Mouse (Mus musculus) liver, embryonic 13.5 days (tissue): Measurements from ENCODE around the gene Ssu72. TPM values are rescaled to one million over a fixed set of nuclear protein-coding genes. Genes with fewer than 3 reads are reported as not detected.

Experiments used
- ATAC-seq: fragments of 200-750 bp; cut with Nextera tagmentation; 2 replicates; pipeline ENCODE4 v1.8.0; 2017; ENCODE audit warnings: low read depth, mild to moderate bottlenecking, moderate number of reproducible peaks, moderate library complexity
- DNase-seq: peaks from one replicate; pipeline ENCODE4 v3.0.0; 2022
- H3K27ac ChIP-seq: fragments of 300-500 bp; sonication (generic); 2 replicates; pipeline ENCODE4 v1.5.1; 2015; ENCODE audit warnings: moderate library complexity, mild to moderate bottlenecking, inconsistent platforms
- H3K27me3 ChIP-seq: fragments of 300-500 bp; sonication (generic); 2 replicates; pipeline ENCODE4 v1.6.1; 2015; ENCODE audit warnings: mild to moderate bottlenecking, inconsistent platforms
- H3K36me3 ChIP-seq: fragments of 300-500 bp; sonication (generic); 2 replicates; pipeline ENCODE4 v1.6.1; 2015; ENCODE audit warnings: mild to moderate bottlenecking, inconsistent platforms
- H3K4me1 ChIP-seq: fragments of 300-500 bp; sonication (generic); replicated peaks from 2 replicates; pipeline ENCODE4 v1.6.1; 2015; ENCODE audit warnings: inconsistent platforms
- H3K4me2 ChIP-seq: fragments of 300-500 bp; sonication (generic); 2 replicates; pipeline ENCODE4 v1.6.1; 2015; ENCODE audit warnings: inconsistent platforms, mild to moderate bottlenecking, moderate library complexity
- H3K4me3 ChIP-seq: fragments of 300-500 bp; sonication (generic); replicated peaks from 2 replicates; pipeline ENCODE4 v1.5.1; 2015; ENCODE audit warnings: mild to moderate bottlenecking, inconsistent platforms
- H3K9ac ChIP-seq: fragments of 300-500 bp; sonication (generic); 2 replicates; pipeline ENCODE4 v1.6.1; 2015; ENCODE audit warnings: mild to moderate bottlenecking, inconsistent platforms
- H3K9me3 ChIP-seq: fragments of 300-500 bp; sonication (generic); replicated peaks from 2 replicates; pipeline ENCODE4 v1.6.1; 2016; ENCODE audit warnings: inconsistent platforms
- WGBS: fragments of 180-500 bp; shearing (Covaris S2); methylation state at CpG from one replicate; pipeline ENCODE4 v1.1.7; 2015; ENCODE audit not compliant: insufficient replicate concordance; 5-methylcytosine and 5-hydroxymethylcytosine counted together
- polyA plus RNA-seq: library from polyadenylated mRNA; unstranded; fragments of >200 nt; fragmentation: Nextera tagmentation; extraction: Ambion mirVana; gene quantifications from 2 replicates; pipeline ENCODE4 v1.2.1, GENCODE M21; 2015

Gene Ssu72
- polyA plus RNA-seq, 1 experiment from 2014 or later = 77.7 TPM

- peaks cover 51% of the 10 kb centered on the region for H3K4me1 ChIP-seq
- no peaks in the 10 kb centered on the region for H3K36me3 ChIP-seq
- H3K27me3 ChIP-seq = peaks cover 64% of the 10 kb centered on the region
- ATAC-seq (peak; percentile 71), DNase-seq (peak; percentile 82)
- H3K9me3 ChIP-seq = no peaks in the 10 kb centered on the region
- 1% methylated on average over 35 of the region's 35 CpGs for WGBS
- H3K4me3 ChIP-seq = peak within 1 kb of the TSS; percentile 40
- no peak within 1 kb of the TSS for H3K9ac ChIP-seq
- peak within 1 kb of the TSS; percentile 67 for H3K4me2 ChIP-seq
- no peak within 1 kb of the TSS for H3K27ac ChIP-seq
Observed at GRCm38 (mm10) chr4:155774280-155774754, 69.7 kb downstream of the Ssu72 start, which contains the start of gene Vwa1. Gene Vwa1, minus strand, starts transcription at chr4:155774698.

GRCm38 (mm10) chr4:155774971-155775740, 70.6 kb downstream of the Ssu72 start:
- 41% methylated on average over 9 of the region's 9 CpGs for WGBS
- H3K9me3 ChIP-seq = no peaks in the 10 kb centered on the region
- ATAC-seq = no peak

GRCm38 (mm10) chr4:155775855-155776254, 71.3 kb downstream of the Ssu72 start:
- H3K4me3 ChIP-seq = no peak overlapping the region
- no peaks in the 10 kb centered on the region for H3K9me3 ChIP-seq
- ATAC-seq = no peak
- H3K4me2 ChIP-seq = no peak overlapping the region
- DNase-seq = no peak
- no peak overlapping the region for H3K9ac ChIP-seq
- H3K27ac ChIP-seq = no peak overlapping the region
- H3K27me3 ChIP-seq = peaks cover 72% of the 10 kb centered on the region
- H3K4me1 ChIP-seq = peaks cover 38% of the 10 kb centered on the region
- 77% methylated on average over 3 of the region's 3 CpGs for WGBS
- no peaks in the 10 kb centered on the region for H3K36me3 ChIP-seq

More at GRCm38 (mm10) chr4:155774971-155775740, 70.6 kb downstream of the Ssu72 start:
- DNase-seq = no peak
- Histone ChIP-seq H3K27ac (no peak overlapping the region), H3K36me3 (no peaks in the 10 kb centered on the region), H3K9ac (no peak overlapping the region), H3K4me3 (no peak overlapping the region), H3K4me2 (peak overlapping the region; percentile 67), H3K27me3 (peaks cover 71% of the 10 kb centered on the region), H3K4me1 (peaks cover 42% of the 10 kb centered on the region)

GRCm38 (mm10) chr4:155776704-155777335, 72.2 kb downstream of the Ssu72 start:
- H3K27ac ChIP-seq = peak overlapping the region; percentile 12; the same call in 1 of the 2 replicates
- no peak overlapping the region for H3K4me2 ChIP-seq
- ATAC-seq = no peak
- 30% methylated on average over 2 of the region's 2 CpGs for WGBS
- H3K36me3 ChIP-seq = no peaks in the 10 kb centered on the region
- no peak overlapping the region for H3K9ac ChIP-seq
- peaks cover 70% of the 10 kb centered on the region for H3K27me3 ChIP-seq
- no peak overlapping the region for H3K4me3 ChIP-seq
- H3K9me3 ChIP-seq = no peaks in the 10 kb centered on the region
- DNase-seq = no peak
- H3K4me1 ChIP-seq = peaks cover 38% of the 10 kb centered on the region

GRCm38 (mm10) chr4:155777816-155778215, 73.2 kb downstream of the Ssu72 start:
- H3K27ac ChIP-seq = no peak overlapping the region
- H3K4me1 ChIP-seq = peaks cover 38% of the 10 kb centered on the region
- ATAC-seq (no peak), DNase-seq (no peak)
- H3K36me3 ChIP-seq = no peaks in the 10 kb centered on the region
- peaks cover 67% of the 10 kb centered on the region for H3K27me3 ChIP-seq
- WGBS = 52% methylated on average over 2 of the region's 2 CpGs
- no peaks in the 10 kb centered on the region for H3K9me3 ChIP-seq
- H3K4me3 ChIP-seq = no peak overlapping the region
- no peak overlapping the region for H3K4me2 ChIP-seq
- H3K9ac ChIP-seq = no peak overlapping the region

GRCm38 (mm10) chr4:155779498-155779897, 74.9 kb downstream of the Ssu72 start:
- Histone ChIP-seq H3K9ac (no peak overlapping the region), H3K27me3 (peaks cover 56% of the 10 kb centered on the region), H3K36me3 (no peaks in the 10 kb centered on the region), H3K4me3 (no peak overlapping the region), H3K4me1 (peaks cover 42% of the 10 kb centered on the region), H3K4me2 (no peak overlapping the region), H3K9me3 (no peaks in the 10 kb centered on the region), H3K27ac (no peak overlapping the region)
- 75% methylated on average over 4 of the region's 4 CpGs for WGBS
- ATAC-seq (no peak), DNase-seq (no peak)

GRCm38 (mm10) chr4:155780895-155781294, 76.3 kb downstream of the Ssu72 start:
- Histone ChIP-seq H3K9ac (no peak overlapping the region; the same call in 1 of the 2 replicates), H3K27me3 (peaks cover 42% of the 10 kb centered on the region), H3K4me2 (no peak overlapping the region), H3K4me1 (peaks cover 44% of the 10 kb centered on the region), H3K9me3 (no peaks in the 10 kb centered on the region), H3K4me3 (no peak overlapping the region), H3K27ac (no peak overlapping the region), H3K36me3 (no peaks in the 10 kb centered on the region)
- 33% methylated on average over 6 of the region's 6 CpGs for WGBS
- DNase-seq (no peak), ATAC-seq (no peak)

Other genes with a start within 250 kb of the Ssu72 start
- not detected in 2 replicates for gene Tmem52, start 235.7 kb upstream of the Ssu72 start, polyA plus RNA-seq
- gene Gnb1, start 213.4 kb upstream of the Ssu72 start, polyA plus RNA-seq = 130 and 137 TPM in 2 replicates
- 60.4 and 68.0 TPM in 2 replicates for gene Nadk, start 142.4 kb upstream of the Ssu72 start, polyA plus RNA-seq
- gene Slc35e2, start 103.4 kb upstream of the Ssu72 start, polyA plus RNA-seq = 4.4 and 5.9 TPM in 2 replicates
- gene Cdk11b, start 79.9 kb upstream of the Ssu72 start, polyA plus RNA-seq = 30.6 and 36.2 TPM in 2 replicates
- gene Gm10563, start 59.4 kb upstream of the Ssu72 start, polyA plus RNA-seq = not detected in 2 replicates
- 4.9 and 6.0 TPM in 2 replicates for gene Mmp23, start 51.4 kb upstream of the Ssu72 start, polyA plus RNA-seq
- gene Mib2, start 35.6 kb upstream of the Ssu72 start, polyA plus RNA-seq = 3.2 and 3.7 TPM in 2 replicates
- gene Fndc10, start 10.5 kb upstream of the Ssu72 start, polyA plus RNA-seq = 0.39 and 0.49 TPM in 2 replicates
- gene Tmem240, start 30.0 kb downstream of the Ssu72 start, polyA plus RNA-seq = 0.07 and 0.18 TPM in 2 replicates
- gene Atad3a, start 56.3 kb downstream of the Ssu72 start, polyA plus RNA-seq = 73.2 and 75.6 TPM in 2 replicates
- 0.43 and 0.45 TPM in 2 replicates for gene Vwa1, start 69.9 kb downstream of the Ssu72 start, polyA plus RNA-seq
- 0.08 and 0.14 TPM in 2 replicates for gene Tmem88b, start 81.1 kb downstream of the Ssu72 start, polyA plus RNA-seq
- gene Ankrd65, start 85.6 kb downstream of the Ssu72 start, polyA plus RNA-seq = not detected in 2 replicates
- 225 and 227 TPM in 2 replicates for gene Mrpl20, start 98.1 kb downstream of the Ssu72 start, polyA plus RNA-seq
- 62.9 and 68.8 TPM in 2 replicates for gene Ccnl2, start 107.7 kb downstream of the Ssu72 start, polyA plus RNA-seq
- gene Aurkaip1, start 126.5 kb downstream of the Ssu72 start, polyA plus RNA-seq = 147 and 148 TPM in 2 replicates
- 5.6 and 6.8 TPM in 2 replicates for gene Mxra8, start 134.9 kb downstream of the Ssu72 start, polyA plus RNA-seq
- gene Dvl1, start 142.6 kb downstream of the Ssu72 start, polyA plus RNA-seq = 1.8 and 2.4 TPM in 2 replicates
- 0.05 and 0.09 TPM in 2 replicates for gene Tas1r3, start 158.6 kb downstream of the Ssu72 start, polyA plus RNA-seq
- 8.4 and 10.2 TPM in 2 replicates for gene Cptp, start 164.6 kb downstream of the Ssu72 start, polyA plus RNA-seq
- 40.0 and 41.9 TPM in 2 replicates for gene Ints11, start 164.7 kb downstream of the Ssu72 start, polyA plus RNA-seq
- 25.4 and 25.7 TPM in 2 replicates for gene Pusl1, start 187.0 kb downstream of the Ssu72 start, polyA plus RNA-seq
- gene Acap3, start 187.0 kb downstream of the Ssu72 start, polyA plus RNA-seq = 7.6 and 7.8 TPM in 2 replicates
- gene Ube2j2, start 239.0 kb downstream of the Ssu72 start, polyA plus RNA-seq = 68.1 and 70.3 TPM in 2 replicates